ENCODE assay signal across 8 mouse cellular contexts in the genomic region with DNA sequence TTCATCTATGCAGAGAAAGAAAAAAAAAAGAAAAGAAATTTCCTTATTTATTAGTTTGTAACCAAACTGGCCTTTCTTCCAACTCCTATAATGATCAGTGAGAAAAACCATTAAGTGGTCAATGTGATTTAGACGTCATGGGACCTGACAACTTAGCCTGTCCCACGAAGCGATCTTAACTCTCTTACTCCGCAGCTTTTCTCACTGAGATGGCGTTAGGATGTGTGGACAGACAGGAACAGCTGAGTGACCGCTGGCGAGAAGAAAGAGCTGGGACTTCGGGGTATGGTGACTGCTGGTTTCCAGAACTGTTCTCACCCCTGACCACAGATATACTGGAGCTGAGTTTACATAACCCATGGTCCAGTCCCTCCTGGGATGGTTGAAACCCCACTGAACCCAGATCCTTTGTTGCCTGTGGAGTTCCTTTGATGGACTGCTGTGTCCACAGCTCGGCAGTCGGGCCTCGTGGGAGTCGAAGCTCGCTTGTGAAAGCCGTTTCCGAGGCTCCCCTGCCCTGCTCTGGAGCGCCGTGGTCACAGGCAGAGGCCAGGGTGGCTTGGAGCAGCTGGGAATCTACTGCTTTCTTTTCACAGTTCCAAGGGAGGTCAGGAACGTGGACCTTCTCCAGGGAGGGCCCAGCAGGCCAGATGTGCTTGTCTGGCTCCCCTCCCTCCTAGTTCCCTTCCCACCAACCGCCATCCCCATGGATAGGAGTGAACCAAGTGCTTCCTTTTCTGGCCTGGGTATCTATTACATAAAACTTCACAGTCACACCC. TPM values are rescaled to one million over a fixed set of nuclear protein-coding genes. Genes with fewer than 3 reads are reported as not detected.
DNase-seq lines count a peak whose midpoint lies in the region; ATAC-seq and TF ChIP-seq lines count a peak whose summit lies in the region.

No protein-coding gene starts in this region.

- no peak for DNase-seq in spleen, adult 2 months (ENCODE audit: low read depth in 1 of 2, low spot score in 2 of 2)
- DNase-seq in spleen, adult 18-20 months = no peak
- DNase-seq in gastrocnemius, postnatal 4 days (ENCODE audit: low spot score in 2 of 2) = peak; percentile 48 to 79
- peak; percentile 32 to 33 for DNase-seq in kidney, postnatal 36 days
- no peak for DNase-seq in thymus, adult 2 months
- DNase-seq in frontal cortex, postnatal 10 days (ENCODE audit: low spot score in 2 of 2) = no peak

- no peak for TF ChIP-seq POLR2A in spleen, adult 2 months (IDR thresholded peaks at IDR 0.05; ENCODE audit: low read depth, low read length)
- no peak for TF ChIP-seq POLR2A in thymus, adult 2 months (IDR thresholded peaks at IDR 0.05; ENCODE audit: control insufficient read depth, extremely low read depth, insufficient read depth, low read length, poor library complexity)

- H3K9me3 ChIP-seq in stomach, embryonic 15.5 days = no peaks in the 10 kb centered on the region

- no peak overlapping the region for H3K9ac ChIP-seq in stomach, embryonic 15.5 days

- no peak for TF ChIP-seq CTCF in spleen, adult 2 months (IDR thresholded peaks at IDR 0.05; ENCODE audit: extremely low read depth, insufficient read depth, insufficient read length, insufficient replicate concordance)
- TF ChIP-seq CTCF in thymus, adult 2 months (IDR thresholded peaks at IDR 0.05; ENCODE audit: borderline replicate concordance, control insufficient read depth, extremely low read depth, insufficient read depth, low read length, poor library complexity) = no peak

- no peak overlapping the region for H3K4me2 ChIP-seq in stomach, embryonic 15.5 days

- H3K4me3 ChIP-seq in spleen, adult 2 months (ENCODE audit: extremely low read depth, insufficient read depth, insufficient read length) = no peak overlapping the region
- H3K4me3 ChIP-seq in stomach, embryonic 15.5 days (replicated peaks) = no peak overlapping the region
- H3K4me3 ChIP-seq in thymus, adult 2 months (ENCODE audit: control insufficient read depth, insufficient read depth, low read length) = no peak overlapping the region

- H3K27ac ChIP-seq in spleen, adult 2 months (ENCODE audit: insufficient read depth, low read length) = 0 out of 2 replicates have a peak overlapping the region, but pooled peaks have one; percentile 5
- peak overlapping the region; percentile 77 for H3K27ac ChIP-seq in stomach, embryonic 15.5 days
- H3K27ac ChIP-seq in thymus, adult 2 months (ENCODE audit: control insufficient read depth, insufficient read depth, low read length) = no peak overlapping the region

- ATAC-seq in stomach, embryonic 15.5 days (ENCODE audit: insufficient read depth, low FRiP score, low read depth) = peak; percentile 45; the same call in 1 of the 2 replicates
- no peak for ATAC-seq in inflammation-experienced regulatory T-cells, adult 6 months

- WGBS in spleen, adult 2 months = 88% methylated on average over 19 of the region's 19 CpGs
- WGBS in stomach, embryonic 15.5 days = 56% methylated on average over 19 of the region's 19 CpGs
- 92% methylated on average over 19 of the region's 19 CpGs for WGBS in thymus, adult 2 months

- H3K27me3 ChIP-seq in spleen, adult 2 months (ENCODE audit: control insufficient read depth, insufficient read depth, low read length) = no peaks in the 10 kb centered on the region
- no peaks in the 10 kb centered on the region for H3K27me3 ChIP-seq in stomach, embryonic 15.5 days (replicated peaks)
- H3K27me3 ChIP-seq in thymus, adult 2 months (ENCODE audit: control insufficient read depth, insufficient read depth, low read length) = no peaks in the 10 kb centered on the region

- no peaks in the 10 kb centered on the region for H3K4me1 ChIP-seq in spleen, adult 2 months (ENCODE audit: control insufficient read depth, insufficient read depth, insufficient read length)
- 0 out of 2 replicates have a peak, but pooled peaks cover 3% of the 10 kb centered on the region for H3K4me1 ChIP-seq in stomach, embryonic 15.5 days
- no peaks in the 10 kb centered on the region for H3K4me1 ChIP-seq in thymus, adult 2 months (replicated peaks; ENCODE audit: control insufficient read depth, insufficient read depth, low read length)

- H3K36me3 ChIP-seq in spleen, adult 2 months (ENCODE audit: control insufficient read depth, insufficient read depth, low read length) = no peaks in the 10 kb centered on the region
- no peaks in the 10 kb centered on the region for H3K36me3 ChIP-seq in stomach, embryonic 15.5 days
- no peaks in the 10 kb centered on the region for H3K36me3 ChIP-seq in thymus, adult 2 months (ENCODE audit: control insufficient read depth, insufficient read depth, low read length)

RNA-seq across cellular contexts. Expression of a gene that starts 25.8 kb away (rescaled TPM):
- 98.5 and 112 TPM in 2 replicates for polyA plus RNA-seq in spleen, adult 2 months (2012; rRNA removed)
- under 1 TPM in 1 of 2 experiments, not detected in 1; 0.54 TPM for total RNA-seq in gastrocnemius, postnatal 4 days (2021)
- 2.1 and 5.9 TPM in 2 replicates for polyA plus RNA-seq in stomach, embryonic 15.5 days (2015; fragmentation: Nextera tagmentation; extraction: Ambion mirVana)
- polyA plus RNA-seq in thymus, adult 2 months (2012; rRNA removed) = 10.4 and 11.4 TPM in 2 replicates
- 1 to 10 TPM in 2 of 3 experiments, under 1 TPM in 1; 0.89 to 4.4 (median 1.1) TPM for polyA plus RNA-seq in inflammation-experienced regulatory T-cells, adult 6 months (2017; shearing (Covaris generic))

Comparison
In these comparisons a context has a peak if more than half of its experiments do, and no peak if none do; other contexts are left out.
1. DNase-seq: peak in gastrocnemius, postnatal 4 days (2 of 2) and kidney, postnatal 36 days (2 of 2); none in spleen, adult 2 months (0 of 2), spleen, adult 18-20 months (0 of 2), thymus, adult 2 months (single experiment) and frontal cortex, postnatal 10 days (0 of 2).